Mouse (Mus musculus) limb, embryonic 13.5 days (tissue): ENCODE data around the gene 1700001C19Rik. TPM values are rescaled to one million over a fixed set of nuclear protein-coding genes. Genes with fewer than 3 reads are reported as not detected.
"Not testable (repeated sequence)": the region's sequence is repeated elsewhere in the genome, so short reads cannot be mapped to it uniquely, and the experiment has no call there.

Source experiments
- ATAC-seq: fragments of 200-750 bp; cut with Nextera tagmentation; 2 replicates; pipeline ENCODE4 v1.8.0; 2017; ENCODE audit warnings: low read depth, moderate number of reproducible peaks, moderate TSS enrichment; ENCODE audit not compliant: low FRiP score
- H3K27ac ChIP-seq: fragments of 300-500 bp; sonication (generic); 2 replicates; pipeline ENCODE4 v1.5.1; 2015; ENCODE audit warnings: inconsistent platforms, mild to moderate bottlenecking, moderate library complexity
- H3K27me3 ChIP-seq: fragments of 300-500 bp; sonication (generic); 2 replicates; pipeline ENCODE4 v1.6.1; 2015; ENCODE audit warnings: mild to moderate bottlenecking, inconsistent platforms
- H3K36me3 ChIP-seq: fragments of 300-500 bp; sonication (generic); 2 replicates; pipeline ENCODE4 v1.6.1; 2015; ENCODE audit warnings: inconsistent platforms, mild to moderate bottlenecking, moderate library complexity
- H3K4me1 ChIP-seq: fragments of 300-500 bp; sonication (generic); 2 replicates; pipeline ENCODE4 v1.6.1; 2015; ENCODE audit warnings: inconsistent platforms
- H3K4me2 ChIP-seq: fragments of 300-500 bp; sonication (generic); replicated peaks from 2 replicates; pipeline ENCODE4 v1.6.1; 2015; ENCODE audit warnings: inconsistent platforms, mild to moderate bottlenecking, moderate library complexity
- H3K4me3 ChIP-seq: fragments of 300-500 bp; sonication (generic); 2 replicates; pipeline ENCODE4 v1.5.1; 2015; ENCODE audit warnings: moderate library complexity, mild to moderate bottlenecking, inconsistent platforms
- H3K9ac ChIP-seq: fragments of 300-500 bp; sonication (generic); 2 replicates; pipeline ENCODE4 v1.6.1; 2015; ENCODE audit warnings: mild to moderate bottlenecking, inconsistent platforms
- H3K9me3 ChIP-seq: fragments of 300-500 bp; sonication (generic); 2 replicates; pipeline ENCODE4 v1.6.1; 2016; ENCODE audit warnings: inconsistent platforms
- WGBS: fragments of 180-500 bp; shearing (Covaris S2); methylation state at CpG from one replicate; pipeline ENCODE4 v1.1.7; 2015; 5-methylcytosine and 5-hydroxymethylcytosine counted together
- polyA plus RNA-seq: library from polyadenylated mRNA; unstranded; fragments of >200 nt; fragmentation: Nextera tagmentation; extraction: Ambion mirVana; gene quantifications from 2 replicates; pipeline ENCODE4 v1.2.1, GENCODE M21; 2015

The 1700001C19Rik gene
- polyA plus RNA-seq, 1 experiment from 2014 or later: 0.24 TPM

DNA sequence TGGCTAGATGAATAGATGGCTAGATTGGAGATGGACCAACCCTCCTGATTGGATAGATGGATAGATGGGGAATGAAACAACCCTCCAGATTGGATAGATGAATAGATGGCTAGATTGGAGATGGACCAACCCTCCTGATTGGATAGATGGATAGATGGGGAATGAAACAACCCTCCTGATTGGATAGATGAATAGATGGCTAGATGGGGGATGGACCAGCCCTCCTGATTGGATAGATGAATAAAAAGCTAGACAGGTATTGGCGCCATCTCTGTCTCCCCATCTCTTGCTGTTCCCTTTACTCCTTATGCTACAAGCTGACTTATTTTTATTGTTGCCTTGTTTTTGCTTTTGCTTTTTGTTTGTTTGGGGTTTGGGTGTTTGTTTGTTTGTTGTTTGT, 14.6 kb downstream of the 1700001C19Rik start:
- not testable (repeated sequence) for H3K9me3 ChIP-seq, H3K36me3 ChIP-seq, ATAC-seq, H3K4me1 ChIP-seq, H3K4me2 ChIP-seq, H3K27ac ChIP-seq, H3K27me3 ChIP-seq, H3K9ac ChIP-seq, H3K4me3 ChIP-seq
- 95% methylated on average over 1 of the region's 1 CpGs for WGBS

DNA sequence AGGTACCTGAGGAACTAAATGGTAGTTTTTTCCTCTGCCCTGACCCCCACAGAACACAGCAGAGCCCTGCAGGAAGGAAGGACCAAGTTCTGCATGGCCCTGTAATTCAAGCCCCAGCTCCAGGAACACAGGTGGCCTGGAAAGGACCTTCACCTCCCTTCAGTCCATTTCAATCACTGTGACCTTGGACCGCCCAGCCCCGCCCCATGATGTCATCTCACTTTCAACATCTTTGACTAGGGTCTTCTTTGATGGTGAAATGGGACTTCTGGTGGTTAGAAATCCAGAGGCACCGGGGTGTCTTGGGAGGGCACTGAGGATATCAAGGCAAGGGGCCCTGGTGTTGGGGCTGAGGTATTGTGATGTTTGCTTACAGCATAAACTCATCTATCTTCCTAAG, 15.6 kb downstream of the 1700001C19Rik start:
- Histone ChIP-seq H3K36me3 (no peaks in the 10 kb centered on the region), H3K9ac (no peak overlapping the region), H3K4me1 (no peaks in the 10 kb centered on the region), H3K27me3 (no peaks in the 10 kb centered on the region), H3K9me3 (no peaks in the 10 kb centered on the region; the same call in 1 of the 2 replicates), H3K4me2 (no peak overlapping the region), H3K4me3 (no peak overlapping the region), H3K27ac (no peak overlapping the region)
- 76% methylated on average over 3 of the region's 3 CpGs for WGBS
- ATAC-seq: no peak

DNA sequence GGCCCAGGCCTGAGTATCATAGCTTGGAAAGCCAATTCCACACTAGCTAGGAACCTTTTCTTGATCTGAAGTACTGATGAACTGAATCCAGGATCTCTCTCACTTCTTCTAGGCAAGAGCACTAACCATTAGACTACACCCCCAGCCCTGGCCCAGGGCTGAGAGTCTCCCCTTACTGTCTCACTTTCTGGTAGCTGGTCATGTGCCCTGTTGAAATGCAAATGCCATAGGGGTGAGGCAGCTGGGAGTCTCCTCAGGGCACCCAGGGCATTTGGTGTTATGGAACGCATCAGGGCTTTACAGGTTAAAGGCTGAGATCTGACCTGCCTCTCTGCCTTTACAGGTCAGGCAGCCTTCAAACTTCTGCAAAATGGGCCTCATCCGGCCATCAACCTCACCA, 17.0 kb downstream of the 1700001C19Rik start:
- no peak overlapping the region for H3K9ac ChIP-seq
- no peak overlapping the region for H3K27ac ChIP-seq
- no peaks in the 10 kb centered on the region; the same call in 1 of the 2 replicates for H3K9me3 ChIP-seq
- H3K4me3 ChIP-seq: no peak overlapping the region
- WGBS: 59% methylated on average over 2 of the region's 2 CpGs
- no peak overlapping the region for H3K4me2 ChIP-seq
- H3K4me1 ChIP-seq: no peaks in the 10 kb centered on the region
- H3K36me3 ChIP-seq: no peaks in the 10 kb centered on the region
- peaks cover 2% of the 10 kb centered on the region; the same call in 1 of the 2 replicates for H3K27me3 ChIP-seq
- no peak for ATAC-seq

DNA sequence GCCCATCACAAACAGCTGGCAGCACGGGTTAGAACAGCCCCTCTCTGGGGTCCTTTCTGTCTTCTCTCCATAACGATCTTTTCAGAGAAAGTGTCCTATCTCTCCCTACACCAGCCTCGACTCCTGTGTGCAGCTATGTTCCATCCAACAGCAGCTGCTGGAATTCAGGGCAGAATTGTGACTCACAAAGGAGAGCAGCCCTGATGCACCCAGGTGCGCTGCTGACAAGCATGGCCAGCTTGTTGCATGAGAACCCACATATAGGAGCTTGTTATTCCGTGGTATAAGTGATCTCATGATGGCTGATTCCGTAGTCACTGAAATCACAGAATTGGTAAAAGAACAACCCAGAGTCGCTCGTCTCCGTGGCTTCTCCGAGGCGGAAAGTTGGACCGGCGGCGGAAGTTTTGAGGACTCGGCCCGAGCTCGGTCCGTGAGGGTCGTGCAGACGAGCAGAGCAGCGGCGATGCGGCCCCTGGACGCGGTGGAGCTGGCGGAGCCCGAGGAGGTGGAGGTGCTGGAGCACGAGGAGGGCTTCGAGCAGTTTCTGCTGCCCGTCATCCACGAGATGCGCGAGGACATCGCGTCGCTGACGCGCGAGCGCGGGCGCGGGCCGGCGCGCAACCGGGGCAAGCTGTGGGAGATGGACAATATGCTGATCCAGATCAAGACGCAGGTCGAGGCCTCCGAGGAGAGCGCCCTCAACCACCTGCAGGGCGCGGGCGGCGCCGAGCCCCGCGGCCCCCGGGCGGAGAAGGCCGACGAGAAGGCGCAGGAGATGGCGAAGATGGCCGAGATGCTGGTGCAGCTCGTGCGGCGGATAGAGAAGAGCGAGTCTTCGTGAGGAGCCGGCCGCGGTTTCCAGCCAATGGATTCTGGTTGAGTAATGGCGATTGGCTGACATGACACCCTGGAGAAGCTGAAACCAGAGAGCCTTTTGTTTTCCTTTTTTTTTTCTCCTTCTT, 27.0 kb downstream of the 1700001C19Rik start:
- not testable (repeated sequence) for H3K36me3 ChIP-seq, ATAC-seq, H3K9me3 ChIP-seq, H3K4me1 ChIP-seq, H3K27ac ChIP-seq
- 3% methylated on average over 74 of the region's 74 CpGs for WGBS
- peaks cover 79% of the 10 kb centered on the region for H3K27me3 ChIP-seq
- peak overlapping the region; percentile 69 for H3K4me2 ChIP-seq
- H3K4me3 ChIP-seq: peak overlapping the region; percentile 43
- peak overlapping the region; percentile 55; the same call in 1 of the 2 replicates for H3K9ac ChIP-seq

- peaks cover 71% of the 10 kb centered on the region for H3K27me3 ChIP-seq
- no peak overlapping the region for H3K9ac ChIP-seq
- no peak for ATAC-seq
- no peaks in the 10 kb centered on the region for H3K9me3 ChIP-seq
- no peaks in the 10 kb centered on the region for H3K36me3 ChIP-seq
- H3K4me1 ChIP-seq: no peaks in the 10 kb centered on the region
- WGBS: 31% methylated on average over 8 of the region's 8 CpGs
- no peak overlapping the region for H3K4me3 ChIP-seq
- H3K4me2 ChIP-seq: no peak overlapping the region
- H3K27ac ChIP-seq: no peak overlapping the region
Measured at GRCm38 (mm10) chr17:47408558-47408898, 28.6 kb downstream of the 1700001C19Rik start.

DNA sequence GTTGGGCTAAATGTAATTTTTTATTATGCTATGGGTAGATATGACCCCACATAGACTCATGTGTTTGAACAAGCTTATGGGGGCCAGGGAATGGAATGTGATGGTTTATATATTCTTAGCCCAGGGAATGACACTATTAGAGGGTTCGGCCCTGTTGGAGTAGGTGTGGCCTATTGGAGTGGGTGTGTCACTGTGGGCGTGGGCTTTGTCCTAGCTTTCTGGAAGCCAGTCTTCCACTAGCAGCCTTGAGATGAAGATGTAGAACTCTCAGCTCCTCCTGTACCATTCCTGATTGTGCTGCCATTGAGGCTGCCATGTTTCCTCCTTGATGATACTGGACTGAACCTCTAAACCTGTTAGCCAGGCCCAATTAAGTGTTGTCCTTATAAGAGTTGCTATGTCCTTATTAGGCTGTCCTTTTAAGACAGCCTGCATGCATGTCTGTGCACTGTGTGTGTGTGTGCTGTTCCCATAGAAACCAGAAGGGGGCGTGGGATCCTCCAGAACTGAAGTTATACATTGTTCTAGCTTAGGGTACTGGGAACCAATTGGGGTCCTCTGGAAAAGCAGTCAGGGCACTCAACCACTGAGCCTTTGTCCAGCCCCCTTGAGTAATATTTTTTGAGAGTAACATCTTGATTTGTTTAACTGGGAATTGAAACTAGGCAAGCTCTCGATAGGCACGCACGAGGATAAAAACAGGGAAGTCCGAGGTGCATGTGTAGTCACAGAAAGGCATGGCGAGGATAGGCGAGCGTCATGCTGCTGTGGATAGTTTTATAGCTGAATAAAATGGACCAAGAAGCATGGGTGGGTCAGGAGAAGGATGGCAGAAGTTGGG, 29.2 kb downstream of the 1700001C19Rik start:
- Histone ChIP-seq H3K9ac (no peak overlapping the region), H3K4me2 (no peak overlapping the region), H3K4me1 (no peaks in the 10 kb centered on the region), H3K36me3 (no peaks in the 10 kb centered on the region), H3K27ac (no peak overlapping the region), H3K4me3 (no peak overlapping the region), H3K27me3 (peaks cover 68% of the 10 kb centered on the region), H3K9me3 (no peaks in the 10 kb centered on the region)
- WGBS: 54% methylated on average over 10 of the region's 10 CpGs
- ATAC-seq: no peak

- Histone ChIP-seq H3K9me3 (no peaks in the 10 kb centered on the region), H3K27ac (no peak within 1 kb of the TSS), H3K4me3 (no peak within 1 kb of the TSS), H3K27me3 (peaks cover 56% of the 10 kb centered on the region), H3K9ac (no peak within 1 kb of the TSS), H3K36me3 (no peaks in the 10 kb centered on the region), H3K4me2 (no peak within 1 kb of the TSS), H3K4me1 (0 out of 2 replicates have a peak, but pooled peaks cover 1% of the 10 kb centered on the region)
- WGBS: 43% methylated on average over 10 of the region's 10 CpGs
- no peak for ATAC-seq
Measured at GRCm38 (mm10) chr17:47400451-47400850, 36.7 kb downstream of the 1700001C19Rik start, which contains the start of gene Guca1a. Gene Guca1a (minus strand): TSS chr17:47400584.

- 86% methylated on average over 8 of the region's 8 CpGs for WGBS
- Histone ChIP-seq H3K9me3 (no peaks in the 10 kb centered on the region), H3K4me2 (no peak overlapping the region), H3K27me3 (peaks cover 63% of the 10 kb centered on the region), H3K4me1 (peaks cover 11% of the 10 kb centered on the region), H3K9ac (no peak overlapping the region), H3K27ac (no peak overlapping the region), H3K36me3 (no peaks in the 10 kb centered on the region), H3K4me3 (no peak overlapping the region)
- ATAC-seq: no peak
Measured at GRCm38 (mm10) chr17:47399091-47399490, 38.1 kb downstream of the 1700001C19Rik start.

GRCm38 (mm10) chr17:47395376-47395913, 41.7 kb downstream of the 1700001C19Rik start:
- 2% methylated on average over 19 of the region's 20 CpGs for WGBS
- ATAC-seq: peak; percentile 48; the same call in 1 of the 2 replicates

GRCm38 (mm10) chr17:47394223-47394869, 42.8 kb downstream of the 1700001C19Rik start:
- 17% methylated on average over 23 of the region's 24 CpGs for WGBS
- H3K4me2 ChIP-seq: peak overlapping the region; percentile 58
- ATAC-seq: no peak

More at GRCm38 (mm10) chr17:47395376-47395913, 41.7 kb downstream of the 1700001C19Rik start:
- Histone ChIP-seq H3K36me3 (no peaks in the 10 kb centered on the region), H3K27me3 (peaks cover 60% of the 10 kb centered on the region), H3K4me3 (peak overlapping the region; percentile 35), H3K27ac (no peak overlapping the region), H3K9ac (peak overlapping the region; percentile 40; the same call in 1 of the 2 replicates), H3K4me1 (peaks cover 11% of the 10 kb centered on the region), H3K4me2 (peak overlapping the region; percentile 58), H3K9me3 (no peaks in the 10 kb centered on the region)

GRCm38 (mm10) chr17:47386649-47387048, 50.5 kb downstream of the 1700001C19Rik start:
- Histone ChIP-seq H3K4me2 (no peak overlapping the region), H3K9ac (no peak overlapping the region), H3K9me3 (no peaks in the 10 kb centered on the region), H3K4me3 (no peak overlapping the region), H3K27me3 (peaks cover 3% of the 10 kb centered on the region; the same call in 1 of the 2 replicates), H3K4me1 (no peaks in the 10 kb centered on the region), H3K36me3 (0 out of 2 replicates have a peak, but pooled peaks cover 3% of the 10 kb centered on the region), H3K27ac (no peak overlapping the region)
- no peak for ATAC-seq
- 57% methylated on average over 4 of the region's 4 CpGs for WGBS

More at GRCm38 (mm10) chr17:47394223-47394869, 42.8 kb downstream of the 1700001C19Rik start:
- H3K9me3 ChIP-seq: no peaks in the 10 kb centered on the region
- peaks cover 11% of the 10 kb centered on the region for H3K4me1 ChIP-seq
- H3K27ac ChIP-seq: no peak overlapping the region
- peak overlapping the region; percentile 35 for H3K4me3 ChIP-seq
- H3K9ac ChIP-seq: peak overlapping the region; percentile 40; the same call in 1 of the 2 replicates
- H3K36me3 ChIP-seq: no peaks in the 10 kb centered on the region
- H3K27me3 ChIP-seq: peaks cover 49% of the 10 kb centered on the region
